Mouse (Mus musculus): ENCODE measurements around the gene Gm4131. TPM values are rescaled to one million over a fixed set of nuclear protein-coding genes. Genes with fewer than 3 reads are reported as not detected.

Gm4131 gene
- polyA plus RNA-seq, 1 experiment: not detected

- Histone ChIP-seq H3K4me1 (ENCODE audit: control insufficient read depth, insufficient read depth, low read length) (no peaks in the 10 kb centered on the region), H3K4me3 (replicated peaks; ENCODE audit: extremely low read depth, low read depth, low read length) (no peak overlapping the region)
- no peak for TF ChIP-seq CTCF (IDR thresholded peaks at IDR 0.05; ENCODE audit: insufficient read depth, low read length)
- TF ChIP-seq POLR2A (IDR thresholded peaks at IDR 0.05; ENCODE audit: borderline replicate concordance, extremely low read depth, low read depth, low read length): no peak
- no peak for DNase-seq
- WGBS: 65% methylated on average over 4 of the region's 4 CpGs
Observed at GRCm38 (mm10) chr14:62438236-62438635, 128.5 kb downstream of the Gm4131 start.

DNA sequence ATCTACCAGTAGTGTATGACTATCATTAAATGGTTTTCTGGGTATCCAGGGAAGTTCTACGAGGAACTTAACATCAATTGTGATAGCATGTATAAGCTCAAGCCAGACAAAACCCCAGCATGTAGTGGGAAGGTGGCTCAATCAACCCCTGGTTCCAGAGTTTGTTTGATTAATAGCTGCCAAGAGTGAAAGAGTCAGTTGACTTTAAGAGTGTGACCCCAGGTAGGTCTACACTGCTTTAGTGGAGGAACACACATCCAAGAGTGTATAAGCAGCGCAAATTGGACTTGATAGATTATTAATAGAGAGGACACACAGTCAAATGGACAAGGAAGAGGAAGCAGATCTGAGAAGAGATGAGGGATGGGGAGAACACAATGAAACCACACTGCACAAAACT lies 128.9 kb downstream of the Gm4131 start:
- TF ChIP-seq POLR2A (IDR thresholded peaks at IDR 0.05; ENCODE audit: borderline replicate concordance, extremely low read depth, low read depth, low read length) (no peak), CTCF (IDR thresholded peaks at IDR 0.05; ENCODE audit: insufficient read depth, low read length) (no peak)
- Histone ChIP-seq H3K4me3 (replicated peaks; ENCODE audit: extremely low read depth, low read depth, low read length) (no peak overlapping the region), H3K4me1 (ENCODE audit: control insufficient read depth, insufficient read depth, low read length) (no peaks in the 10 kb centered on the region)
- DNase-seq: no peak
- WGBS: 84% methylated on average over 2 of the region's 2 CpGs

- DNase-seq: no peak
- WGBS: 66% methylated on average over 2 of the region's 2 CpGs
- Histone ChIP-seq H3K4me1 (ENCODE audit: control insufficient read depth, insufficient read depth, low read length) (no peaks in the 10 kb centered on the region), H3K4me3 (replicated peaks; ENCODE audit: extremely low read depth, low read depth, low read length) (no peak overlapping the region)
- TF ChIP-seq POLR2A (IDR thresholded peaks at IDR 0.05; ENCODE audit: borderline replicate concordance, extremely low read depth, low read depth, low read length) (no peak), CTCF (IDR thresholded peaks at IDR 0.05; ENCODE audit: insufficient read depth, low read length) (no peak)
Observed at GRCm38 (mm10) chr14:62425277-62425691, 141.4 kb downstream of the Gm4131 start.

DNA sequence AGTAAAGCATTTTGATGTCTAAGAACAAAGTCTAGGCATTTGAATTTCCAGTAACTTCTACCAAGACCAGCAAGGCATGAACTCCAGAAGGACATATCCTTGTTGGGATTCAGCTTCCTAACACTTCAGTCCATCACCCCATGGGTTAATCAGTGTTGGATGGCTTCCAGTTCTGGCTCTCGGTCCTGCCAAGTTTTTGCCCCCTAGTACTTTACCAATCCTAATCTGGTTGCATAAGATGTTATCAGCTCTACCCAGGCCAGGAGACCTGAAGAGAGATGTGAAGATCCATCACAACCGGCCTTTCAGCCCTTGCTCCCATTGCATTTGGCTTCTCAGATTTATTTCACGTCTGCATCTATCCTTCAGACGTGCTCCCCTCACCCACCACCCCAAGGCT lies 144.5 kb downstream of the Gm4131 start:
- H3K4me3 ChIP-seq (replicated peaks; ENCODE audit: extremely low read depth, low read depth, low read length): no peak overlapping the region
- no peak for TF ChIP-seq POLR2A (IDR thresholded peaks at IDR 0.05; ENCODE audit: borderline replicate concordance, extremely low read depth, low read depth, low read length)
- no peak for TF ChIP-seq CTCF (IDR thresholded peaks at IDR 0.05; ENCODE audit: insufficient read depth, low read length)
- H3K4me1 ChIP-seq (ENCODE audit: control insufficient read depth, insufficient read depth, low read length): no peaks in the 10 kb centered on the region; the same call in 1 of the 2 replicates
- no peak for DNase-seq
- WGBS: 54% methylated on average over 4 of the region's 4 CpGs

DNA sequence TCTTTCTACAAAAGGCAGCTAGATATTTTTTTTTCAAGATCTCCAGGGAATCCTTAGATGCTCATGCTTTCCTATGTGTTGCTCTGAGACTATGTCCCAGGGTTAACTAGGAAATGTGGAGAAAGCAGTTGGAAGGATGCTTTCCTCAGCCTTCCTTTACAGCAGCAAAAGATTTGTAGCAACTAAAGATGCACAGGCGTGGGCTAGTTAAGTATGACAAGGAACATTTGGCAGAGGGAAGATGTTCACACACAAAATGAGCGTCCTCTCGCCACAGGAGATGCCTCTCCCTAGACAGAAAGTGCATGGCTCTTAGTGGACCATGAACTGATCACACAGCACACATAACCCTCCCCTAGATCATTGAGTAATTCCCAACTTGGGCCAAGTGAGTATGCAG lies 149.2 kb downstream of the Gm4131 start:
- WGBS: 81% methylated on average over 3 of the region's 3 CpGs
- Histone ChIP-seq H3K4me3 (replicated peaks; ENCODE audit: extremely low read depth, low read depth, low read length) (no peak overlapping the region), H3K4me1 (ENCODE audit: control insufficient read depth, insufficient read depth, low read length) (peaks cover 6% of the 10 kb centered on the region)
- TF ChIP-seq POLR2A (IDR thresholded peaks at IDR 0.05; ENCODE audit: borderline replicate concordance, extremely low read depth, low read depth, low read length): no peak
- TF ChIP-seq CTCF (IDR thresholded peaks at IDR 0.05; ENCODE audit: insufficient read depth, low read length): no peak
- no peak for DNase-seq

DNA sequence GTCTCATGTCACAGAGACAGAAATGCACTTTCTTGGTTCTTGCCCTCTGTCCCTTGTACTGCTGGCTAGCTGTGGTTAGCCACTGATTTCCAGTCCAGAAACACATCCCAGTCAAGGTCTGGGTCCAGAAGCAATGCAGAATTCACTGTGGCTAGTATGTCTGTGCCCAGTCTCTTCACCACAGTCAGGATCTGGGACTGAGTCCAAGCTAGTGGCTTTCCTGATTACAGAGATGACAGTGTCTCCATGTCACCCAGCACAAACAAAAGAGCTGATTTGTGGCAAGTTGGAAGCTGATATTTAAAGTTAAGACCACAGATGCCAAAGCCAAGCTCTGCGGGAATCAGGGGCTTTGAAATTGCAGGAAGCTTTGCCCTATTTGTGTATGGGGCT lies 150.0 kb downstream of the Gm4131 start:
- TF ChIP-seq CTCF (IDR thresholded peaks at IDR 0.05; ENCODE audit: insufficient read depth, low read length): no peak
- no peak for TF ChIP-seq POLR2A (IDR thresholded peaks at IDR 0.05; ENCODE audit: borderline replicate concordance, extremely low read depth, low read depth, low read length)
- WGBS: 15% methylated on average over 1 of the region's 1 CpGs
- no peak overlapping the region for H3K4me3 ChIP-seq (replicated peaks; ENCODE audit: extremely low read depth, low read depth, low read length)
- peaks cover 6% of the 10 kb centered on the region for H3K4me1 ChIP-seq (ENCODE audit: control insufficient read depth, insufficient read depth, low read length)
- DNase-seq: no peak

GRCm38 (mm10) chr14:62416007-62416741 lies 150.5 kb downstream of the Gm4131 start:
- 69% methylated on average over 7 of the region's 7 CpGs for WGBS
- Histone ChIP-seq H3K4me3 (replicated peaks; ENCODE audit: extremely low read depth, low read depth, low read length) (no peak overlapping the region), H3K4me1 (ENCODE audit: control insufficient read depth, insufficient read depth, low read length) (peaks cover 6% of the 10 kb centered on the region)
- no peak for DNase-seq
- no peak for TF ChIP-seq CTCF (IDR thresholded peaks at IDR 0.05; ENCODE audit: insufficient read depth, low read length)
- no peak for TF ChIP-seq POLR2A (IDR thresholded peaks at IDR 0.05; ENCODE audit: borderline replicate concordance, extremely low read depth, low read depth, low read length)

Other genes starting within 250 kb of the Gm4131 start
- not detected in 2 replicates for gene Gucy1b2, start 110.6 kb downstream of the Gm4131 start, polyA plus RNA-seq (2012; rRNA removed)
- gene Fam124a, start 11.2 kb downstream of the Gm4131 start, polyA plus RNA-seq (2012; rRNA removed): 14.6 and 17.7 TPM in 2 replicates
- gene Serpine3, start 96.7 kb upstream of the Gm4131 start, polyA plus RNA-seq (2012; rRNA removed): not detected in 2 replicates
- gene Ints6, start 194.2 kb upstream of the Gm4131 start, polyA plus RNA-seq (2012; rRNA removed): 4.9 and 5.9 TPM in 2 replicates